Mouse (Mus musculus) kidney, postnatal 10 days (tissue): ENCODE data around the gene Top1.

Experiments used
- DNase-seq: peaks from one replicate; pipeline ENCODE4 v3.0.0; 2021; ENCODE audit warnings: mixed read lengths

Top1 gene

GRCm38 (mm10) chr2:160723613-160724375, 78.1 kb downstream of the Top1 start:
- no peak for DNase-seq

- DNase-seq: no peak
Observed at GRCm38 (mm10) chr2:160724536-160724935, 78.8 kb downstream of the Top1 start.

- no peak for DNase-seq
Observed at GRCm38 (mm10) chr2:160725877-160726864, 80.5 kb downstream of the Top1 start.

- no peak for DNase-seq
Observed at GRCm38 (mm10) chr2:160728972-160729371, 83.3 kb downstream of the Top1 start.

- DNase-seq: no peak
Observed at GRCm38 (mm10) chr2:160729436-160729835, 83.7 kb downstream of the Top1 start.

GRCm38 (mm10) chr2:160729851-160730796, 84.4 kb downstream of the Top1 start:
- DNase-seq: peak; percentile 56

DNA sequence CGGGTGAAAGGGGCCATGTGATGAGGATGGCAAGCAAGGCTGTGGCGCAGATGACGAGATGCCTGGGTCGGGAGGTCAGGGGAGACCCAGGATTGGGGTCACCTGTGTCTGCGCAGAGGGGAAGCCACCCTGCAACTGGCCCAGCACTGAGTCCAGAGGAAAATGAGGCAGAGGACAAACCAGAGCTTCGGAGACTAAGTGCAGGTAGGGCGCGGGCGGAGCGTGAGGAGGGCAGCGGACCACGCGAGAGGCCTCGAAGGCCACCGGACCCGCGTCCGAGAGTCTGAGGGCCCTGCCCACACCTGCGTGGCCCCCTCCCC, 85.1 kb downstream of the Top1 start:
- DNase-seq: no peak

DNA sequence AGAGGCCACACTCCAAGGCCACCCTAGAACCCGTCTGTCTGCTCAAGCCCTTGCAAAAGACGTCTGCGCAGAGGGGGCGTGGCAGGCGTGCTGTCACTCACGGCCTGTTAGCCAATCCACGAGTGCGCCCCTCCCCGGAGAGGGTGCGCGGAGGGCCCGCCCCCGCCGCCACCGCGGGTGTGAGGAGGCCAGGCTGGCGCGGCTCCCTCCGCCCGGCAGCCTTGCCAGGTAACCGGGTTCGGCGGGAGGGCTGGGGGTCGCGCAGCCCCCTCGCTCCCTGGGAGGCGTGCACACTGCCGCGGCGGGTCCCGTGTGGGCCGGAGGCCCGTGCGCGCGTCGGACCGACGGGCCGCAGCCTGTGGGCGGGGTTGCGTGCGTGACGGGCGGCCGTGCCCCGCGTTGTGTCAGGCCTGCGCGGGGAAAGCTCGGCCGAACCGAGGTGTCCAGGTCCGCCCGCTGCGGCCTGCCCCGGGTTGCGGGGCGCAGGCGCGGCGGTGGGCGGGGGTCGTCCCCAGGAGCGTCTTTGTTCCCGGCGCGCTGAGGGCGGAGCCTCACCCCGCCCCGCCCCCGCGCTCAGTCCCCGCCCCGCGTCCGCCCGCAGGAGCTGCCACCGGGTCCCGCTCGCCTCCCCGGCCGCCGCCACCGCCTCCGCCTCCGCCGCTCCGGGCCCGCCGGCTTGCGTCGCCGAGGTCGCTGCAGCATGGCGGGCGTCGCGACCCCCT, 85.6 kb downstream of the Top1 start, which contains the start of gene Plcg1:
TSS of gene Plcg1 (plus strand) at position 184 of the 722 bp plus-strand sequence.
- peak; percentile 98 for DNase-seq

GRCm38 (mm10) chr2:160731839-160732261, 86.2 kb downstream of the Top1 start:
- DNase-seq: peak; percentile 87

DNA sequence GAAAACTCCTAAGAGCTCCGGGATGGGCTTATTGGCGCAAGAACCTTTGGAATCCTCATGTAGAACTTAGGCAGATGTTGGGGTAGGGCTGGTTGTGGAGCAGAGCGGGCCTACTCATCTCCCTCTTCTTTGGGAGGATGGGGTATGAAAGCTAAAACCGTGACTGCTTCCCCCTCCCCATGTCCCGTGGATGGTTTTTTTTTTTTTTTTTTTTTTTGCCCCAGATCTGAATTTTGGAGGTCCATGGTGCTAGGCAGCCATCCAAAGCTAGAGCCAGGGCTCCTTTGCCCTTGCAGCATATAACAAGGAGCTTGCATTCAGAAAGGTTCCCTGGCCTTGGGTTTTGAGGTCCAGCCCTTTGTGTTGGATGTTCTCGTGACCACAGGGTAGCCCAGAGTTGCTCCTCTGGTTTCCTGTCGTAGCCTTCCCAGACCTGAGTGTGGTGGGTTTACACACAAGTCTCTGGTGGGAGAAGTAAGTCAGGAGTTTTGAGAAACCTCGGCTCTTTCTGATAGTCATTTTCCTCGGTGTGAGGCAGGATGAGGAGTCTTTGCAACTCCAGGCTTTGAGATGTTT, 86.8 kb downstream of the Top1 start:
- no peak for DNase-seq

- DNase-seq: no peak
Observed at GRCm38 (mm10) chr2:160733131-160733531, 87.4 kb downstream of the Top1 start.

DNA sequence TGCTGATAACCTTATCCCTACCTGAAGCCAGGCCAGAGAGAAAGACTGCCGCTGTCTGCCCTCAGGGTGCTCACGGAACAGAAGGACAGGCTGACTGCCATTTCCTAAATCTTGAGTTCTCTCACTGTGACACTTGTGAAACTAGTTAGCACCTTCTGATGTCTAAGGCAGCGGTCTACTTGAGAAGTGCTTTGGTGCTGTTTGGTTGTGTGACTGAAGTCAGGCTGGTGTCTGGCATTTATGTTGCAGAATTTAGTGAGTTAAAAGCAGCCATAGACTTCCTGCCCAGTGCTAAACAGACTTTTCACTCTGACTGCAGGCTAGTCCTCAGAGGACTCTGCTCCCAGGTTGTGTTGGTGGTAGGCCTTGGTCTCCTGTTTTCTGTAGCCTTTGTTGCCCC, 88.6 kb downstream of the Top1 start:
- DNase-seq: no peak

DNA sequence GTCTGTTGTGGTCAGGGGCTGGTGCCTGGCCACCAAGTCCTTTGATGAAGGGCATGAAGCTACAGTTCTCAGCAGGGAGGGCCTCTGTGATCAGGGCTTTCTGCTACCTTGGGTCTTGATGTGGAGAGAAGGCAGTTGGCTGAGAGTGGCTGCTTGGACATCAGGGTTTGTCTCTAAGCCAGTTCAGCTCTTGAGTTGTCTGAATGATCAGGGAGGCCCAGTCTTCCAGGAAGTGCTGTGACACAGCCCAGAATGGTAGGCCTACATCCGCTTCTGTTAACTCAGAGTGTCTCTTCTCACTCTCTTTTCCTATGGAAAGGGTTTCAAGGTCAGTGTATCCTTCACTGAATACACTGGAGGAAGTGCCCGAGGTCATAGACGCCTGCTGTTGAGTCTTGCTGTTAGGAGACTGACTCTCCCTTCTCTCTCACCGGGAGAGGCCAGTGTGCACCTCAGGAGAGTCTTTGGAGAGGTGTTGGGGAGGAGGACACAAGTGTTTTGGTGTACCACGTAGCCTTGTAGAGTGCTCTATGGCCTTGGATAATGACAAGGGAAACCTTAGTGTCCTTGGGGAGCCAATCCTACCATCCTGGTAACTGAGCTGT, 90.1 kb downstream of the Top1 start:
- DNase-seq: no peak

- DNase-seq: no peak
Observed at GRCm38 (mm10) chr2:160736466-160736865, 90.8 kb downstream of the Top1 start.

DNA sequence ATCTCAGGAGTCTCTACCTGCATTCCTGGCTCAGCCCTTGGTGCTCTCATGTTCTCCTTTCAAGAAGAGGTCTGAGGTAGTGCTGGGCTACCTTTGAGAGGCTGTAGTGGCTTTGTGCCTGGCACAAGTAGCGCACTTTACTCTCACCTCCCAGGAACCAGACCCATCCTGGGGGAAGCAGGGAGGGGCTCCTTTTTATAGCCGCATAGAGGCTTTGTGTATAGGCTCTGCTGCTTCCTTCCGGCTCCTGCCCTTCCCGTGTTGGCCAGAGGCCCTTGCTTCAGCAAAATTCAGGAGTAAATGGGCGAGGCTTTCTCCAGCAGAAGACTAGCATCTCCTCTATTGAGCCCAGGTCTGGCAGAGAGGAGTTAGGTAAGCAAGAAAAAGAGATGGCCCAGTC, 92.7 kb downstream of the Top1 start:
- DNase-seq: no peak

DNA sequence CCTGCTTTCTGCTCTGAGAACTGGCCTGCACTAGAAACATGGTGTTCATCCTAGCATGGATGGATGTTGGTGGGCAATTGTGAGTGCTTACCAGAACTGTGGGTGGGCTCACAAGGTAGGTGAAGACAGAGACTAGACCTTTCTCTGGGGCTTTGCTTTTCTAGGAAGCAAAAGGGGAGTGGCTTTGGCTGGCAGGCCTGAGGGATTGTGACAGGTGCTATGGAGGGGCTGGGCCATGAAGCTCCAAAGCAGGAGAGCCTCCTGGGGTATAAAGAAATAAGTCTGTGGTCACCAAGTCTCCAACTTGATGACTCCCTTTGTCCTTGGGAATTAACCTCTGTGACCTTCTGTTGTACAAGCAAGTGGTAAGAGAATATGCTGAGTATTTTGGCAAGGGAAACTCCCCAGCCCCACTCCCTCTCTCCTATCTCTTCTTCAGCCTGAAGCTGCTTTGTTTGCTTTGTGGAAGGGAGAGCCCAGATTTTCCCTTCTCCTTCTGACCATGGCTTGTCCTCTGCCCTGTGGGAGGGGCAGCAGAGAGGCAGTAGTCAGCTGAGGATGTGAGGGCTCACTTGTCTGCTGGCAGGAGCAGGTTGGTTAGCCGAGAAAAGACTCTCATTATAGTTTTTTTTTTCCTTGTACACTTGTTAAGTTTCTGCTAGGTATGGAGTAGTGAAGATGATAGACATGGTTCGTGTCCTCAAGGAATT, 94.1 kb downstream of the Top1 start:
- peak; percentile 41 for DNase-seq

- DNase-seq: no peak
Observed at GRCm38 (mm10) chr2:160740521-160741156, 95.0 kb downstream of the Top1 start.

DNA sequence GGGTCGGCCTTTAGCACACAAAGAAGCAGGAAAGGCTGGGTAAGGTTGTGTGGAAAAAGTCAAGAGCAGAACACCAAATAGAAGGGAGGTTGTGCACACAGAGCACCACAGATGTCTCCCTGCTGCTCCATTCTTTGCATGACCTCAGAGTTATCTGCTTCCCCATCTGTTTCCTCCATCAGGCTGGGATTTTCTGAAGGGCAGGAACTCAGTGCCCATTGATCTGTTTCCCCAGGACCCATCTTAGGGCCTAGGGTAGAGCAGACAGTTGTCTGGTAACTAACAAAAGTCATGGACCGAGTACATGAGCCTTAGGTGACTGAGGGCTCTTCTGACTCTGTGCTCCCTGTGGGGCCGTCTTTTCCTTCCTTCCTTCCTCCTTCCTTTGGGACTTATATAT, 95.9 kb downstream of the Top1 start:
- DNase-seq: no peak

DNA sequence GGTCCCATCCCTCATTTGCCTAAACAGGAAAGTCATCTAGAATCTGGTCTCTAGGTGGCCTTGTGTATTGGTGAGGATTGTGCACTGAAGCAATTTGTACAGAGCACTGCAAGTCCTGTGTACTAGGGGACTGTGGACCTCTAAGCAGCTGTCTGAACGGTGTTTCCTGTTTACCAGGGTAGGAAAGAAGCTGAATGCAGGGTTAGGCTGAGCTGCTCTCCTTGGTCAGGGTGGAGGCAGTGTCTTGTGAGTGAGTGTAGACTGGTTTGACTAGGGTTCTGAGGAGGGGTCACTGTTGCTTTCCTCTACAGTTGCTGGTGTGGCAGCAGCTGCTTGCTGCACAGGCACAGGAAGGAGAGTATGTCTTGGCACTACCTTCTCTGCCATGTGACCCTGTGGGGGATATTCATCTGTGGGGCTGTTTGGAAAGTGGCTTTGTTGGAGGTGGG, 96.5 kb downstream of the Top1 start:
- DNase-seq: no peak
